Comparison of ENCODE assay signal across 8 mouse cellular contexts in the genomic region with DNA sequence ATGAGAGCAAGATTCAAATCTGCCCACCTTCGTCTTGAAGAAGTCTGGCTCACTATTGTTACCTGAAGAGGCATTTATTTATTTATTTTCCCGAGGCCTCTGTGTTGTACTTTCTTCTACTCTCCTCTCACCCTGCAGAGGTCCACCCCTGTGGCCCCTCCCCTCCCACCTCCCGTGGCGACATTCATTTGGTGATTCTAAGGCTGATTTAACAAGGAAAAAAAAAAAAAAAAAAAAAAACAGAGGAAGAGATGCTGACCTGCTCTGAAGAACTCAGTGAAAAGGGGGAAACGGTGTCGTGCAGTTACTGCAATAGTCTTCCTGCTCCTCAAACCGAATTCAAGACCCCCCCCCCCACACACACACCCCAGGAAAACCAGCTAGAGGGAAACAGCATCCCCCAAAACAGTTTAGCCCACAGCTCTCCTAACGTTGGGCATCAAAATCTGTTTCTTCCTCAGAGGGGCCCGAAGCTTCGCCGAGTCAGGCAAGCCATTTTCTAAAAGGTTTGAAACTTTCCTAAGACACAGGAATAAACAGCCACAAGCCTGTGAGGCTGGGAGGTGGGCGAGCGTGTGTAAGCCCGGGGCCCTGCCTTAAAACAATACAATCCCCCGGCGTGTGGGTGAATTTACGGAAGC. TPM values are rescaled to one million over a fixed set of nuclear protein-coding genes. Genes with fewer than 3 reads are reported as not detected.
DNase-seq lines count a peak whose midpoint lies in the region; ATAC-seq lines count a peak whose summit lies in the region.

No protein-coding gene starts in this region.

- peak overlapping the region; percentile 89 for H3K4me2 ChIP-seq in heart, embryonic 15.5 days
- peak overlapping the region; percentile 63 for H3K4me2 ChIP-seq in forebrain, embryonic 16.5 days (ENCODE audit: low read length)

- no peaks in the 10 kb centered on the region for H3K9me3 ChIP-seq in heart, embryonic 15.5 days (replicated peaks)
- no peaks in the 10 kb centered on the region for H3K9me3 ChIP-seq in forebrain, embryonic 16.5 days (ENCODE audit: control insufficient read depth, low read length)
- no peaks in the 10 kb centered on the region for H3K9me3 ChIP-seq in midbrain, embryonic 10.5 days (replicated peaks)

- peak overlapping the region; percentile 64 for H3K9ac ChIP-seq in heart, embryonic 15.5 days
- peak overlapping the region; percentile 93 for H3K9ac ChIP-seq in forebrain, embryonic 16.5 days (replicated peaks; ENCODE audit: low read depth, low read length)

- H3K36me3 ChIP-seq in heart, embryonic 15.5 days = no peaks in the 10 kb centered on the region
- H3K36me3 ChIP-seq in forebrain, embryonic 16.5 days (ENCODE audit: control insufficient read depth, insufficient read depth) = no peaks in the 10 kb centered on the region
- H3K36me3 ChIP-seq in midbrain, embryonic 10.5 days = no peaks in the 10 kb centered on the region

- peak overlapping the region; percentile 92 for H3K27ac ChIP-seq in heart, embryonic 15.5 days
- H3K27ac ChIP-seq in forebrain, embryonic 16.5 days (ENCODE audit: low read length) = peak overlapping the region; percentile 99
- H3K27ac ChIP-seq in midbrain, embryonic 10.5 days (replicated peaks) = peak overlapping the region; percentile 94

- peak overlapping the region; percentile 62 for H3K4me3 ChIP-seq in heart, embryonic 15.5 days
- peak overlapping the region; percentile 70 for H3K4me3 ChIP-seq in forebrain, embryonic 16.5 days (replicated peaks; ENCODE audit: low read length)
- H3K4me3 ChIP-seq in midbrain, embryonic 10.5 days = peak overlapping the region; percentile 76

- peaks cover 30% of the 10 kb centered on the region for H3K4me1 ChIP-seq in heart, embryonic 15.5 days (replicated peaks)
- peaks cover 11% of the 10 kb centered on the region for H3K4me1 ChIP-seq in forebrain, embryonic 16.5 days (replicated peaks; ENCODE audit: control insufficient read depth, insufficient read depth, low read length)
- H3K4me1 ChIP-seq in midbrain, embryonic 10.5 days = peaks cover 55% of the 10 kb centered on the region

- no peak for ATAC-seq in heart, embryonic 15.5 days (replicated peaks; ENCODE audit: insufficient number of reproducible peaks, insufficient read depth, low FRiP score, low read depth)
- no peak for ATAC-seq in forebrain, embryonic 16.5 days

- no peak for DNase-seq in heart, postnatal 14 days
- DNase-seq in Muller cell, postnatal 12 days (ENCODE audit: inconsistent ontology term) = peak; percentile 33
- no peak for DNase-seq in midbrain, embryonic 10.5 days (ENCODE audit: low spot score)
- no peak for DNase-seq in adrenal gland, postnatal 36 days
- no peak for DNase-seq in urinary bladder, adult 2 months (ENCODE audit: low spot score)
- DNase-seq in kidney, postnatal 25 days = no peak

- WGBS in heart, embryonic 15.5 days = 2% methylated on average over 17 of the region's 17 CpGs
- 1% methylated on average over 17 of the region's 17 CpGs for WGBS in forebrain, embryonic 16.5 days
- WGBS in midbrain, embryonic 10.5 days = under 1% methylated on average over 17 of the region's 17 CpGs

- intact Hi-C loops in heart, postnatal 14 days (cut with DNase I) = no loop called here

- peaks cover 17% of the 10 kb centered on the region for H3K27me3 ChIP-seq in heart, embryonic 15.5 days
- H3K27me3 ChIP-seq in forebrain, embryonic 16.5 days (replicated peaks; ENCODE audit: control insufficient read depth, insufficient read depth, low read length) = no peaks in the 10 kb centered on the region
- peaks cover 55% of the 10 kb centered on the region for H3K27me3 ChIP-seq in midbrain, embryonic 10.5 days (ENCODE audit: low read depth, poor library complexity, severe bottlenecking)

RNA-seq across cellular contexts. Expression of a gene that starts 0.8 kb away (rescaled TPM):
- polyA plus RNA-seq in heart, embryonic 15.5 days (2015; fragmentation: Nextera tagmentation; extraction: Ambion mirVana) = not detected in 2 replicates
- total RNA-seq in heart, postnatal 14 days (2021) = not detected
- polyA plus RNA-seq in forebrain, embryonic 16.5 days (2015; fragmentation: Nextera tagmentation; extraction: Ambion mirVana) = not detected in 2 replicates
- polyA plus RNA-seq in midbrain, embryonic 10.5 days (2016; fragmentation: Nextera tagmentation; extraction: Ambion mirVana) = not detected in 2 replicates
- not detected for total RNA-seq in adrenal gland, postnatal 36 days (2021)
- not detected in 2 replicates for polyA plus RNA-seq in urinary bladder, adult 2 months (2012; rRNA removed)

RNA-seq across cellular contexts. Expression of a gene that starts 2.2 kb away (rescaled TPM):
- 14.0 and 15.5 TPM in 2 replicates for polyA plus RNA-seq in heart, embryonic 15.5 days (2015; fragmentation: Nextera tagmentation; extraction: Ambion mirVana)
- total RNA-seq in heart, postnatal 14 days (2021) = 1 to 10 TPM; 4.1 to 5.0 TPM
- polyA plus RNA-seq in forebrain, embryonic 16.5 days (2015; fragmentation: Nextera tagmentation; extraction: Ambion mirVana) = 236 and 244 TPM in 2 replicates
- 15.8 and 33.2 TPM in 2 replicates for polyA plus RNA-seq in midbrain, embryonic 10.5 days (2016; fragmentation: Nextera tagmentation; extraction: Ambion mirVana)
- 1 to 10 TPM; 4.9 to 5.4 TPM for total RNA-seq in adrenal gland, postnatal 36 days (2021)
- 1.3 and 2.4 TPM in 2 replicates for polyA plus RNA-seq in urinary bladder, adult 2 months (2012; rRNA removed)
